Mouse (Mus musculus): ENCODE results near the gene Map3k4. TPM values are rescaled to one million over a fixed set of nuclear protein-coding genes. Genes with fewer than 3 reads are reported as not detected.
A peak's percentile ranks its signal among the peaks of the same experiment; 100 is the strongest.

Map3k4 gene
- polyA plus RNA-seq, 1 experiment: 7.4 TPM

DNA sequence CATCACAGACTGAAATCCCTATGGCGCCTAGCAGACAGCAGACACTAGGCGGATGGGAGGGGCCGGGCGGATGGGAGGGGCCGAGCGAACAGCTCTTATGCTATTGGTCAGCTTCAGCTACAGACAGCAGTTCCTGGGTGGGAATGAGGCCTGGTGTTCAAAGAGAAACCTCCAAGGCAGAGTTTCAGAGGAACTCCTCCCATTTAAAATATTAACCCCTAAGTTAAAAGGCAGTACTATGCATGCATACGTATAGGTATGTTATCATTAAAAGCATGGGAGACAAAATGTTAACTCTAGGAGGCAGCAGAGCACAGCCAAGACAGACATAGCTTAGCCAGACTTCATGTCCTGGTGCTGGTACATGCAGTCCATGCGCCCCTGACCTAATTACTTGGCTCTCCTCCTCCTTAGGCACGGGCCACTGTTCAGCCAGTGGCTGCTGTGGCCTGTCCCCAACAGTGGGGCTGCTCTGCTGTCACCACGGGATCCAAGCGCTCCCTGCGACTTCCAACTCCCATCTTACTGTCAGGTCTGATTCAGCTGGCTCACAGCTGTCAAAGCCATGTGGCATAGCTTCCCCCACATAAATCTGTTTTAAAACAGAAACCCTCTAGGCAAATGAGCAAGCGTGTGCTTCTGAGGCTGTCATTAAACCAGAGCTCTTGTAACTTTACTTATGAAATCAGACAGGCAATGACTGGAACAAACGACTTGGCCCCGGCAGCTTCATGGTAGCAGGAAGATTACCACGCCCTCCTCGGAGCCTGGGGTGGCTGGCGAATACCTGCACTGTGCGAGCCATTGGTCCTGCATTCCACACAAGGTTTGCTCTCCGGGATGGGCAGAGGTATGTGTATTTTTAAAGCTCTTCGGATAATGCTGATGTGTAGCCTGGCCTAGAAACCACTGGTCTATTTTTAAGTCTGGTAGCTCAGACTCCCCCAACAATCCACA lies 52.3 kb downstream of the Map3k4 start:
- peaks cover 7% of the 10 kb centered on the region for H3K4me1 ChIP-seq (ENCODE audit: control insufficient read depth, insufficient read depth, insufficient read length, low read length)
- no peak overlapping the region for H3K4me3 ChIP-seq (ENCODE audit: insufficient read depth, low read depth, low read length)

DNA sequence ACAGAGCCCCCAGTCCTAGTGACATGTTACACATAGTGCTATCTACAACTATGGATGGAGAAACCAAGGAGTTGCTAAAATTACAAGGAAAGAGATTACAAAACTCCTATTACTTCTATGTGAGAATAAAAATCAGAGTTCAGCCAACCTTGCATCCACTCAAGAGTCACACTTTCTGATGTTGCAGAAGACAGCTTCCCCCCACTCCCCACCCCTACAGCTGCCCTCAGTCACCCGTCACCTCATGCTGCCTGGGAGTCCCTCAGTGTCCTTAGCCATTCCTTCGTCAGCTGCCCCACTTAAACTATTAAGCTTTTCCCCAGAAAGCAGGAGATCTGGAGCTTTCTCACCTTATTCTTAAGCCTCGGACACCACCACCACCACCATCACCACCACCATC lies 54.3 kb downstream of the Map3k4 start:
- Histone ChIP-seq H3K27ac (replicated peaks; ENCODE audit: low read depth, low read length) (no peak overlapping the region), H3K4me1 (ENCODE audit: control insufficient read depth, insufficient read depth, insufficient read length, low read length) (peaks cover 7% of the 10 kb centered on the region), H3K4me3 (ENCODE audit: insufficient read depth, low read depth, low read length) (no peak overlapping the region)

More for the DNA sequence above, 52.3 kb downstream of the Map3k4 start:
- H3K27ac ChIP-seq (replicated peaks; ENCODE audit: low read depth, low read length): peak overlapping the region; percentile 16; the same call in 1 of the 2 replicates

DNA sequence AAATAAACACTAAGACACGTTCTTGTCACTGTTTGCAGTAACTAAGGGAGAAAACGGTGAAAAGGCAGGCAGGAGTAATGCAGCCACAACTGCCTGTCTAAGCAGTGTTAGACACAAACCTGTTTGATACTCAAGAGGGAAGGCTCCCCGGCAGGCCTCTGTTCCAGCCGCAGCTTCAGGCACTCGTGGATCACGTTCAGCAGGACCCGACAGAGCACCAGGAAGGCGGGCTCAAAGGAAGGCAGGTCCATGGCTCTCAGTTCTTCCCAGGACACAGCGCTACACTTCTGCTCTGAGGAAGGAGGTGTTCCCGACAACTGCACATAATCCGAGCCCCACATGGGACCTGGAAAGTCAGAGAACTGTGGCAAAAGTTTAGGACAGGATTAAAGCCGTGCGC lies 54.8 kb downstream of the Map3k4 start:
- peaks cover 7% of the 10 kb centered on the region for H3K4me1 ChIP-seq (ENCODE audit: control insufficient read depth, insufficient read depth, insufficient read length, low read length)
- H3K4me3 ChIP-seq (ENCODE audit: insufficient read depth, low read depth, low read length): no peak overlapping the region
- no peak overlapping the region for H3K27ac ChIP-seq (replicated peaks; ENCODE audit: low read depth, low read length)

DNA sequence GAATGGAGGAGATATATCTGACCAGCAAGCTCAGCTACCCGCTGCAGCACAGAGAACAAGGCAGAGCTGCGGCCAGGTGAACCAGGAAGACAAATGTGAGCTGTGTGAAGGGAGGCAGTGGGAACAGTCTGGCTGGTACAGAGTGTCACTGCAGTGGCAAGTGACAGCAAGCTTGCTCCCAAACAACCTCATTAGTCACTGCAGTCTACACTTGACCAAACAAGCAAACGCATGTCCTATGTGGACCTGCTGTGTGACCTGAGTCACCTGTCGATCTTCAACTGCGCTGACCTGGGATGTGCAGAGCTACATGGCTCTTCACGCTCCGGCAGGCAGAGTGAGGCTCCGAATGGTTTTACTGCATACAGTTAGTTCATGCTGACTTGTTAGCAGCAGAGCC lies 55.7 kb downstream of the Map3k4 start:
- H3K4me1 ChIP-seq (ENCODE audit: control insufficient read depth, insufficient read depth, insufficient read length, low read length): peaks cover 7% of the 10 kb centered on the region
- no peak overlapping the region for H3K27ac ChIP-seq (replicated peaks; ENCODE audit: low read depth, low read length)
- no peak overlapping the region for H3K4me3 ChIP-seq (ENCODE audit: insufficient read depth, low read depth, low read length)

DNA sequence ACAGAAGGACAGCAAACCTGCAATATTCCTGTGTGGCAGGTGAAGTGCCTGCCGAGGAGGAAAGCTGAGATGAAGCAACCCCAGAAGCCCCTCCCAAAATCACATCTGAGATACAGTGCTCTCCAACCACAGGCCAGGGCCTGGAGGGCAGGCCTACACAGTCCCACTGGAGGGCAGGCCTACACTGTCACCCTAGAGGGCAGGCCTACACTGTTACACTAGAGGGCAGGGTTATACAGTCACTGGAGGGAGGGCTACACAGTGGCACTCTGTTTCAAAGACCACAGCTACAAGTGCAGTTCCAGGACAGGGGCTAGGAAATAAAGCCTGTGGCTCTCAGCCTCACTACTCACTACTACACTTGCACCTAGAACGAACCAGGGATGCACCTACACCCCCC lies 56.7 kb downstream of the Map3k4 start:
- Histone ChIP-seq H3K27ac (replicated peaks; ENCODE audit: low read depth, low read length) (no peak overlapping the region), H3K4me1 (ENCODE audit: control insufficient read depth, insufficient read depth, insufficient read length, low read length) (peaks cover 7% of the 10 kb centered on the region), H3K4me3 (ENCODE audit: insufficient read depth, low read depth, low read length) (no peak overlapping the region)

DNA sequence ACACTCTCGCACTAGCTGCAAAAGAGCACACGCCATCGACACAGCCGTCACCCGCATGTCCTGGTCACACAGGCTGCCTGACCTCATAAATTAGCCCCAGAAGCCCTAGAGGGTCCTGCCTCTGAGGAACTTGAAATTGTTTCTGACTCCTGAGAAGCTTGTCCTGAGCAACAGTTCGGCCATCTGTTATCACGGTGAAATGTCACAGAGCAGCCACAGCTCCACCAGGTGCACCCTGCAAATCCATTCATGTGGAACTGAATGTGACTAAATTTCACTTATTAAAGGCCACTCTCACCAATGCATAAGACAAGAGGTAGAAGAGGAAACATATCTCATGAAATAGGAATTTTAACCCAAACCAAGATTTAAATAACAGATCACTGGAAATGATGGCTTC lies 57.2 kb downstream of the Map3k4 start:
- Histone ChIP-seq H3K4me3 (ENCODE audit: insufficient read depth, low read depth, low read length) (no peak overlapping the region), H3K4me1 (ENCODE audit: control insufficient read depth, insufficient read depth, insufficient read length, low read length) (peaks cover 2% of the 10 kb centered on the region; the same call in 1 of the 2 replicates), H3K27ac (replicated peaks; ENCODE audit: low read depth, low read length) (no peak overlapping the region)

DNA sequence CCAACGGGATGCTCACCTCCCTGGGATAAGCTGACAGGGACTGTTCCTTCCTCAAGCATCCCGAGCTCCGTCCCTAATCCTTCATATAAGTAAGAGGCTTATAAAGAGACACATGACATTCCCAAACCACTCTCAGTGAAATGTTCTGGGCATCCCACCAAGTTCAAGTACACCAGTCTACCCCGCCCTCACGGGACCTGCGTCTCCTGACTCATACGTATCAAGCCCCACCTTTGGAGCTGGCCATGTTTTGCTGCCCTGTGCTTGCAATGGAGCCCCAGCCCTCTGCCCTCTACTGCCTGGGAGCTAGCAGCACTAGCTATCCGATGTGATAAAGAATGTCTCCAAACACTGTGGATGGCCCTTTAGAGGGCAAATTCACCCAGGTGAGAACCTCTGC lies 58.6 kb downstream of the Map3k4 start:
- Histone ChIP-seq H3K4me3 (ENCODE audit: insufficient read depth, low read depth, low read length) (no peak overlapping the region), H3K4me1 (ENCODE audit: control insufficient read depth, insufficient read depth, insufficient read length, low read length) (no peaks in the 10 kb centered on the region), H3K27ac (replicated peaks; ENCODE audit: low read depth, low read length) (no peak overlapping the region)

DNA sequence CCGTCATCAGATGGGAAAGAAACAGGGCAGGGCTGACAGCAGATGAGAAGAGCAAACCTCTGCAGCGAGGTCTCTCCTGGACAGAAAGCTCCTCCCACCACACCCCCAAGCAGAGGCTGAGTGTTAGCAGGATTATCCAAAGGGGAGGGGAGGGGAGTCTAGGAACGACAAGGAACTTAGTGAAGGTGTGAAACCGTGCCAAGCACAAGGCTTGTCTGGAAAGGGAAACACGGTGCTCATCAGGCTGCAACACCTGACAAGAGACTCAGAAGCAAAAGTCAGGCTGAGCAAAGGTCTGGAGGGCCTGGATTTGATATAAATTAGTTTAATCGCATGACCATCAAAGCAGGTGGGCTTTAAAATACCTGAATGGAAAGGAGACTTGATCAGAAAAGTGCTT lies 60.1 kb downstream of the Map3k4 start:
- H3K4me1 ChIP-seq (ENCODE audit: control insufficient read depth, insufficient read depth, insufficient read length, low read length): no peaks in the 10 kb centered on the region
- H3K27ac ChIP-seq (replicated peaks; ENCODE audit: low read depth, low read length): no peak overlapping the region
- no peak overlapping the region for H3K4me3 ChIP-seq (ENCODE audit: insufficient read depth, low read depth, low read length)

DNA sequence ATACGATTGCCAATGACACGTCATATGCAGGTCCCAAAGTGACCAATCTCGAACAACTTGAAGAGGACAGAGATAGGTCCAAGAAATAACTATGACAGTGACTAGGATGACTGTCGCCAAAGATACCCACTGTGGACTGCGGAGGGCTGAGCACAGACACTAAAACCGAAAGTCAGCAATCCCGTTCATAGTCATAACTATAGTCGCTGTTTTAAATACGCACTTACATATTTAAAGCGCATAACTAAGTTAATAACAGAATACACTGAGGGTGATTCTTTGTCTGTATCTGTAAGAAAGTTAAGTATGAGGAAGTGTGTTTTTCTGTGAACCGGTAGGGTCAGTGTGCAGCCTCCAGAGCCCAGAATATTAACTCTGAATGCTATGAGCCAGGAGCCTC lies 62.5 kb downstream of the Map3k4 start:
- Histone ChIP-seq H3K4me1 (ENCODE audit: control insufficient read depth, insufficient read depth, insufficient read length, low read length) (no peaks in the 10 kb centered on the region), H3K27ac (replicated peaks; ENCODE audit: low read depth, low read length) (no peak overlapping the region), H3K4me3 (ENCODE audit: insufficient read depth, low read depth, low read length) (no peak overlapping the region)

DNA sequence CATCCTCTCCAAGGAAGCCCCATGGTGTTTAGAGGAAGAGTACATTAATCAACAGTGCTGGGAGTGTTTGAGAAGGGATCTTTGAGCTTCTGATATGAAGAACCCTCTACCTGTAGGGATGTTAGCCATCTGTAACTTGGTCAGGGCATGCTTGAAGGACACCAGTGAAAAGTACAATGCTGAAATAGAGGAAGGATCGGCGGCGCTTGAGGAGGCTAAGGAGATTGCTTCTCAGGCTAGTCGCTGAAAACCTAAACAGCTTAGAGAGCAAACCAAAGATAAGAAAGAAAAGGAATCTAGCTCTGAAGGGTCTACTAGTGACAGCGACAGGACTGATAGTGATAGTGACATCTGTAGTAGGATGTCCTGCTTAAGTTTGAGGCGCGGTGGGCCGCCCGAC lies 68.0 kb downstream of the Map3k4 start:
- Histone ChIP-seq H3K4me3 (ENCODE audit: insufficient read depth, low read depth, low read length) (no peak overlapping the region), H3K27ac (replicated peaks; ENCODE audit: low read depth, low read length) (no peak overlapping the region), H3K4me1 (ENCODE audit: control insufficient read depth, insufficient read depth, insufficient read length, low read length) (no peaks in the 10 kb centered on the region)

DNA sequence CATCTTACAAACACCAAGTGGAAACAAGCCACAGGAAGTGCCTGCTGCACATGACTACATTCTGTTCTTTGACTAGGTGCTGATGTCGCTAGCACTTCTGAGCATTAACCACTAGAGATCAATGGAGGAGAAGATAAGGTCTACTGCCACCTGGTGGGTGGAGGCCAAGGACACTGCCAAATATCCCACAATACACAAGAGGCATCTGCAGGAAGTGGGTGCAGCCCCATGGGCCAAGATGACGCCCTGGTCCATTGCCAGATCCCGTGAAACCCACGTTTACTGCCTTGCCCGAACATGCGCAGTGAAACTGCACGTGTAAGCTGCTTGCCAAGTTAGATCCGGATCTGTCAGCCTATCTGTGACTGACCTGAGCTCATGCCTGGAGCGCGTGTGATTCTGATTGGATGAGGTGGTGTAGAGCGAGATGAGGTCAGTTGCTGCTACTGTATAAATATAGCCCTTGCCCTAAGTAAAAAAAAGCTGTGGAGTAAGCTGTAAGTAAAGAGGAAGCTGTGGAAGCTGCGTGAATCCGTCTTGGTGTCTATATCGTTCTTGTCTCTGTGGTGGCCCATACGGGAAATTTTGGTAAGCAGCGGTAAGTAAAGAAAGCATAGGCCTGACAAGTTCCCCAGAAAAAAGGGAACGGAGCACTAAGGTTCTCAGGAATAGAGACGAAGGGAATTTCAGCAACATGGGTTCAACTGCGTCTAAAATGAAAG lies 68.7 kb downstream of the Map3k4 start:
- H3K27ac ChIP-seq (replicated peaks; ENCODE audit: low read depth, low read length): no peak overlapping the region
- H3K4me1 ChIP-seq (ENCODE audit: control insufficient read depth, insufficient read depth, insufficient read length, low read length): no peaks in the 10 kb centered on the region
- no peak overlapping the region for H3K4me3 ChIP-seq (ENCODE audit: insufficient read depth, low read depth, low read length)

DNA sequence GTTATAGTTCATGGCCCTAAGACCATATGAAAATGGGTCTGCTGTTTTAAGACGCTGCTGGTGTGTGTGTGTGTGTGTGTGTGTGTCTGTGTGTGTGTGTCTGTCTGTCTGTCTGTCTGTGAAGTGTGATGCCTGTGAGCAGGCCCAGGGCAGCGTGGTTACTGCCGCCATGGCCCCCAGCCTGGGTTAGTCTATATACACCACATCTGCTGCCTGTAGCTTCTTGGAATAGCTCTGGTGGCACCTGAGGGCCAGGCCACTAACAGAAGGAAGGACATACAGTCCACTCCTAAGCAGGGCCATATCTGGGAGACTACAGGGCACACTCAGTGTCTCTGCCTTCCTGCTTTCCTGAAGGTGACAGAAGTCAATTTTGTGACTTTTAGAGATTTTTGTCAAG lies 77.9 kb downstream of the Map3k4 start:
- no peaks in the 10 kb centered on the region for H3K4me1 ChIP-seq (ENCODE audit: control insufficient read depth, insufficient read depth, insufficient read length, low read length)
- H3K27ac ChIP-seq (replicated peaks; ENCODE audit: low read depth, low read length): no peak overlapping the region
- no peak overlapping the region for H3K4me3 ChIP-seq (ENCODE audit: insufficient read depth, low read depth, low read length)

DNA sequence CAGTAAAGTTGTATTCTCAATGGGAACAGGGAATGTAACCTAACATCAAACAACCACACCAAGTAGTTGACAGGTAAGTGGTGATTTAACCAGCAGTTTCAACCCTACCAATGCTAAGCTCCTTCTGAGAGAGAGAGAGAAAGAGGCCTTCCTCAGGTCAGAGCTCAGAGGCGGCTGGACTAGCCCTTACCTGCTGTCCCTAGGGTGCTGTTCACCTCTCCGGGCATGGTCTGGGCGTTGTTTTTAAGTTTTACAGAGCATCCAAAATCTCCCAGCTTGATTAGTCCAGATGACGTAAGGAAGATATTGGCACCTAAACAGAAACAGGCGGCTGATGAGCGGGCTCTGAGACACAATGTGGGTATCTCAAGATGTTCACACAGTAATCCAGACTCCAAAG lies 85.9 kb downstream of the Map3k4 start:
- H3K27ac ChIP-seq (replicated peaks; ENCODE audit: low read depth, low read length): no peak overlapping the region
- H3K4me1 ChIP-seq (ENCODE audit: control insufficient read depth, insufficient read depth, insufficient read length, low read length): no peaks in the 10 kb centered on the region
- no peak overlapping the region for H3K4me3 ChIP-seq (ENCODE audit: insufficient read depth, low read depth, low read length)

DNA sequence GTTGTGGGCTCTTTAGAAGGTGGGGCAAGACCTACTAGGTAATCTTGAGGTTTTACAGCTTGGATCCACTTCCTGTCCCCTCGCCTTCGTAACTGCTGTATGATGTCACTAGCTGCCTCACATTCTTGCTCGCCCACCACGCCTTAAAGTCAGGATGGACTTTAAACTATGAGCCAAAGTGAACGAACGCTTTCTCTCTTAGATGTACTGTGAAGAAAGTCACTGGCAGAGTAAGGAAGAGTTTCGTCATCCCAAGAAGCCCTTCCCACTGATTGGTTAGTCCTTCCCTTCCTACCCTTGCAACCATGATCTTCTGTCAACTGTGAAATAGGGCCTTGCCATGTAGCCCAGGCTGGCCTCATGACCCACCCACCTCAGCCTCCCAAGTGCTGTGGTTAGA lies 87.5 kb downstream of the Map3k4 start:
- no peaks in the 10 kb centered on the region for H3K4me1 ChIP-seq (ENCODE audit: control insufficient read depth, insufficient read depth, insufficient read length, low read length)
- no peak overlapping the region for H3K27ac ChIP-seq (replicated peaks; ENCODE audit: low read depth, low read length)
- H3K4me3 ChIP-seq (ENCODE audit: insufficient read depth, low read depth, low read length): no peak overlapping the region

DNA sequence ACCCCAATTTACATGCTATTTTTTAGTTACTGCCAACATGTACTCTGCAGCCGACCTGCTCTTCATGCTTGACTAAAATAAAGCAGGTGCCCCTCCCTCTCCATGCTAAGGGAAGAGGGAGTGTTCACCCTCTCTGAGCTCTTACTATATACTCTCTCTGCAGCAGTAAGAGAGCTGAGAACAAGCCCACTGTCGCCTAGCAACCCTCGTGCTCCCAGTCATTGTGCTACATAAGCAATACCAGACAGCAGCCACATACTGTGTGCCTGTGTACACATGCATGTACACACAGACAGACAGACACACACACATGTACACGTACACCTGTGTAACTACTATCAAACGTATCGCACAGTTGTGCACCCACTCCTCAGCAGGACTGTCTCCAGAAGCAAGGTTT lies 88.4 kb downstream of the Map3k4 start:
- Histone ChIP-seq H3K4me3 (ENCODE audit: insufficient read depth, low read depth, low read length) (no peak overlapping the region), H3K4me1 (ENCODE audit: control insufficient read depth, insufficient read depth, insufficient read length, low read length) (no peaks in the 10 kb centered on the region), H3K27ac (replicated peaks; ENCODE audit: low read depth, low read length) (no peak overlapping the region)

DNA sequence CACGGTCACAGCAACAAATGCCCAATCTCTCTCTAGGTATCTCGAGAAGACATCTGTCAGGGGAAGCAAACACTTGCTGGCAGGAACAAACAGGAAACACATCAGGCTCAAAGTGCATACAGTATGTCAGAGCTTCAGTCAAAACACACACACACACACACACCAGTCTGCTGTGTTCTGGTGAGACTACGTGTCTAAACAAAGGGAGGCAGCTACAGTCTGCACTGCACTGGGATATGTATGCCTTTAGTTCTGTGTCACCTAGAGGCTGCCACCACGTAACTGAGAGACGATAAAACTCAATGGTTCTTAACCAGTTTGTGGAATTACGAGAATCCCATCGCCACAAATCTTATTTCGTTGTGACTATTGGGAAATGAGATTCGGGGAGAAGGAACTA lies 88.8 kb downstream of the Map3k4 start:
- H3K4me3 ChIP-seq (ENCODE audit: insufficient read depth, low read depth, low read length): no peak overlapping the region
- H3K4me1 ChIP-seq (ENCODE audit: control insufficient read depth, insufficient read depth, insufficient read length, low read length): no peaks in the 10 kb centered on the region

More for the DNA sequence above, 88.8 kb downstream of the Map3k4 start:
- H3K27ac ChIP-seq (replicated peaks; ENCODE audit: low read depth, low read length): no peak overlapping the region
